Mouse (Mus musculus) hindbrain, embryonic 16.5 days (tissue): ENCODE measurements at regions not wholly inside any gene's neighbourhood (a gene's known extent, or its start where the extent isn't known, plus 50 kb on each side); places are given as distances from the start of the nearest gene placed in this dataset.

Experiments used
- ATAC-seq: fragments of 200-750 bp; cut with Nextera tagmentation; 2 replicates; pipeline ENCODE4 v1.8.0; 2017; ENCODE audit warnings: moderate TSS enrichment, moderate library complexity
- H3K27ac ChIP-seq: fragments of 300-500 bp; sonication (generic); 2 replicates; pipeline ENCODE4 v1.5.1; 2014; ENCODE audit warnings: low read depth, mild to moderate bottlenecking, control low read depth, low read length, moderate library complexity
- H3K27me3 ChIP-seq: fragments of 300-500 bp; sonication (generic); replicated peaks from 2 replicates; pipeline ENCODE4 v1.6.1; 2014; ENCODE audit warnings: low read length; ENCODE audit not compliant: control insufficient read depth, insufficient read depth
- H3K36me3 ChIP-seq: fragments of 300-500 bp; sonication (generic); 2 replicates; pipeline ENCODE4 v1.6.1; 2014; ENCODE audit warnings: mild to moderate bottlenecking, low read length, moderate library complexity, mixed read lengths; ENCODE audit not compliant: control insufficient read depth, insufficient read depth
- H3K4me1 ChIP-seq: fragments of 300-500 bp; sonication (generic); 2 replicates; pipeline ENCODE4 v1.6.1; 2014; ENCODE audit warnings: low read depth, low read length; ENCODE audit not compliant: control insufficient read depth, insufficient read depth
- H3K4me2 ChIP-seq: fragments of 300-500 bp; sonication (generic); 2 replicates; pipeline ENCODE4 v1.6.1; 2014; ENCODE audit warnings: mild to moderate bottlenecking, low read length, control low read depth, moderate library complexity
- H3K4me3 ChIP-seq: fragments of 300-500 bp; sonication (generic); 2 replicates; pipeline ENCODE4 v1.5.1; 2014; ENCODE audit warnings: mild to moderate bottlenecking, low read length, control low read depth, moderate library complexity
- H3K9ac ChIP-seq: fragments of 300-500 bp; sonication (generic); 2 replicates; pipeline ENCODE4 v1.6.1; 2014; ENCODE audit warnings: low read depth, mild to moderate bottlenecking, control low read depth, low read length, moderate library complexity
- H3K9me3 ChIP-seq: fragments of 300-500 bp; sonication (generic); 2 replicates; pipeline ENCODE4 v1.6.1; 2014; ENCODE audit warnings: mild to moderate bottlenecking, low read length, moderate library complexity; ENCODE audit not compliant: control insufficient read depth
- WGBS: fragments of 180-500 bp; shearing (Covaris S2); extraction: QIAGEN DNeasy Blood & Tissue Kit; methylation state at CpG from one replicate; pipeline ENCODE4 v1.1.7; 2014; 5-methylcytosine and 5-hydroxymethylcytosine counted together

DNA sequence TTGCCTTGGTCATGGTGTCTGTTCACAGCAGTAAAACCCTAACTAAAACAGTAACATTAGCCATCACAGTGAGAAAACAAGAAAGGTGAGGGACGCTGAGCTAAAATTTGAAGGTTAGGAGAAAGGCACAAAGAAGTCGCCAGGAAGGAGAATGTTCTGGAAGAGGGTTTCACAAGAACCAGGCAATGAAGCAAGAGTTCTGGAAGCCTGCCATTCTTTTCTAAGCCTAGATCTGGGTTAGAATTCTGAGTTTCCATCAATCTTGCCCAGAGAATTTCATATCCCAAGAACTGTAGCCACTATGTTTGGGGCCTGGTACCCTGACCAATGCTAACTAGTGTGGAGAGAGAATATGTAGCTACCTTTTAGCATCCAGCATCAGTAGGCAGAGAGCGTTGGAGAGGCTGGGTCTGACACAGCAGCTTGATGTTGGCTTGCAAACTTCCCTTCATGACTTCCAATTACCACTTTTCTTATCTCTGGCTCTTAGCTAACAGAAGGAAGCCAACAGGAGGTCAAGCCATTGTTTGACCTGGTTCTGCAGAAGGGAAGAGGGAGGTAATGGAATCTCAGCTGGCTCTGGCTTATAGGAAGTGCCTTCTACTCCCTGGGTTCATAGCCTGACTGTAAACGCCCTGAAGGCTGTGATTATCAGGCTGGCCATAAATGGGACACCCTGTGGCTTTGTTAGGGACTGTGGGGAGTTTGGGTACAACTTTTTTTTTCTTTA is 79.3 kb upstream of the Lifr start:
- Histone ChIP-seq H3K9ac (no peak overlapping the region), H3K4me1 (no peaks in the 10 kb centered on the region), H3K9me3 (no peaks in the 10 kb centered on the region), H3K27ac (no peak overlapping the region), H3K4me3 (no peak overlapping the region), H3K27me3 (no peaks in the 10 kb centered on the region), H3K4me2 (no peak overlapping the region), H3K36me3 (no peaks in the 10 kb centered on the region)
- WGBS = 90% methylated on average over 4 of the region's 4 CpGs
- ATAC-seq = no peak

- no peak overlapping the region for H3K9ac ChIP-seq
- H3K27me3 ChIP-seq = no peaks in the 10 kb centered on the region
- no peak overlapping the region for H3K4me2 ChIP-seq
- H3K27ac ChIP-seq = no peak overlapping the region
- no peak for ATAC-seq
- 80% methylated on average over 2 of the region's 2 CpGs for WGBS
- no peaks in the 10 kb centered on the region for H3K9me3 ChIP-seq
- no peaks in the 10 kb centered on the region for H3K4me1 ChIP-seq
- no peak overlapping the region for H3K4me3 ChIP-seq
- no peaks in the 10 kb centered on the region for H3K36me3 ChIP-seq
Measured at GRCm38 (mm10) chr15:7011696-7012070, 78.7 kb upstream of the Lifr start.

DNA sequence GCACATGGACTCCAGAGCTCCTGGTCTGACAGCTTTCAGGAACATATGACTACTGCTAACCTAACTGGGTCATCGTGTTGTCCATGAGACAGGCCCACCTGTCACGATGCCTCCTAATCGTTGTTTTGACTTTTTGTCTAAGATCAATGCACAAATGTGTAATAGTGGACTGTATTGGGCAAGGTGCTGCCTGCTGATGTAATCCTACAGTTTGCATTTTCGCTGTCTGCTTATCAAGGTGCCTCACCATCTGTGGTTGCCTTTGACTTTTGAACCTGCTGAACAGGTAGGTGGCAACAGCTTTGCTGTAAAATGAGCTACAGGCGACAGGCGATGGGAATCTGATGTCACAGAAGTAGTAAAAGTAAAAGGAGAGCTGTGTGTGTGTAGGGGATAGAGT is 78.0 kb upstream of the Lifr start:
- Histone ChIP-seq H3K9ac (no peak overlapping the region), H3K4me2 (no peak overlapping the region), H3K36me3 (no peaks in the 10 kb centered on the region), H3K4me3 (no peak overlapping the region), H3K27ac (no peak overlapping the region), H3K27me3 (no peaks in the 10 kb centered on the region), H3K9me3 (no peaks in the 10 kb centered on the region), H3K4me1 (no peaks in the 10 kb centered on the region)
- 94% methylated on average over 6 of the region's 6 CpGs for WGBS
- ATAC-seq = no peak

DNA sequence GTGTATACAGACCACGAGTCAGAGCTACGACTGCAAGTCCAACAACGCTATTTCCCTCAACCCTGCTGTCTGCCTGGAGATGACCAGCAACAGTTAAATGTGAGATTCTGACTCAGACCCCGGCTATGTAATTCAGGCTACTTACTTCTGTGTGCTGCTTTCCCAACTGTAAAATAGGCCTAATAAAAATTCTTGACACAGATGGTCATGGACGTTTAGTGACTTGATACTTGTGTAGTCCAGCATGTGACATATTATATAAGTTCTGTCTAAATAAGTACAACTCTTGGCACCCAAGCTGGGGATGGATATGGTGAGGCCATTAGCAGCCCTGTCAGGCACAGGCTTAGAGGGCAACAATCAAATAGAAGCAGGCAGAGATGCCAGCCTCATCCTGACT is 77.4 kb upstream of the Lifr start:
- Histone ChIP-seq H3K27ac (no peak overlapping the region), H3K9ac (no peak overlapping the region), H3K4me1 (no peaks in the 10 kb centered on the region), H3K36me3 (no peaks in the 10 kb centered on the region), H3K9me3 (no peaks in the 10 kb centered on the region), H3K4me2 (no peak overlapping the region), H3K4me3 (no peak overlapping the region), H3K27me3 (no peaks in the 10 kb centered on the region)
- 72% methylated on average over 5 of the region's 5 CpGs for WGBS
- no peak for ATAC-seq

- no peak overlapping the region for H3K9ac ChIP-seq
- H3K9me3 ChIP-seq = no peaks in the 10 kb centered on the region
- no peak overlapping the region for H3K4me3 ChIP-seq
- 70% methylated on average over 2 of the region's 2 CpGs for WGBS
- H3K27me3 ChIP-seq = no peaks in the 10 kb centered on the region
- no peak overlapping the region for H3K27ac ChIP-seq
- no peaks in the 10 kb centered on the region for H3K36me3 ChIP-seq
- H3K4me2 ChIP-seq = no peak overlapping the region
- H3K4me1 ChIP-seq = no peaks in the 10 kb centered on the region
- no peak for ATAC-seq
Measured at GRCm38 (mm10) chr15:7014984-7015383, 75.4 kb upstream of the Lifr start.

DNA sequence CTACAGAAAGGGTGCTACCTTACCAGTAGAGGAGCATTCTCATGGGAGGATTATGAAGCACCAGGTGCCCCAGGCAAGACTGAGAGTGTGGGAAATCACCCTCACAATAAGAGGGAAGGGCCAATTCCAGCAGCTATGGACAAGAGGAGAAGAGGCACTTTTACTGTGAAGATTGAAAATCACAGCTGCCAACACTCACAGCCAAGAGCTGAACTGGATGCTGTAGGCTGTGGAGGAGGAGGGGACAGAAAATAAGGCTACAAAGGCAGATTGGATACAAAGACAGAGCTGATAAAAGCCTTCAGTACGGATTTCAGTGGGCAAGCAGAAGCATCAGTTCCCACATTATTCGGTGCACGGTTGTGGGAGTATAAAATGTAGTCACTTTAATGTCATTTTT is 74.4 kb upstream of the Lifr start:
- H3K27ac ChIP-seq = no peak overlapping the region
- no peak overlapping the region for H3K4me3 ChIP-seq
- no peaks in the 10 kb centered on the region for H3K27me3 ChIP-seq
- 74% methylated on average over 3 of the region's 3 CpGs for WGBS
- ATAC-seq = no peak
- no peaks in the 10 kb centered on the region for H3K9me3 ChIP-seq
- no peaks in the 10 kb centered on the region for H3K36me3 ChIP-seq
- no peak overlapping the region for H3K9ac ChIP-seq
- H3K4me1 ChIP-seq = no peaks in the 10 kb centered on the region
- H3K4me2 ChIP-seq = no peak overlapping the region

DNA sequence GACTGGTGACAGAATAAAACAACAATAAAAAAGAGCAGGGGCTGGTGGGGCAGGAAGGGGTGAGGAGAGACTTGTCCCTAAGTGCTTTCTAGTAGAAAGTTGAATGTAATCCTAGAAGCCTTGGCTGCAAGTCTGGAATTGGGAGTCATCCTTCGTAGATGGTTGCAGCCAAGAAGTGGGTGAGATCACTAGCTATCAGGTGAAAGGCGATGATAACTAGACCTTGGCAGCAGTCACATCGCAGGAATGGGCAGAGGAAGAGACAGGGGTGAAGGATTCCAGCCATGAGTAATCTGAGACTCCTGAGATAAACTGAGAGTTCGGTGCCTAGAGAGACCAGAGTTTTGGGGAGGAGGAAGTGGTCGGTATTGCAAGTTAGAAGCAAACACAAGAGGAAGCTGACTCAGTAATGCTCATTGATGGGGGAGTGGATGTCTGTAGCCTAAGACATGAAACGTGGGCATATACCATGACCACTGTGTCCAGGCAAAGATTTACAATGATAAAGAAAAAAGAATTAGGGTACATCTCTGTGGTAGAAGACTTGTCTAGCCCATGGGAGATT is 73.1 kb upstream of the Lifr start:
- WGBS = 85% methylated on average over 6 of the region's 6 CpGs
- no peak overlapping the region for H3K4me2 ChIP-seq
- no peaks in the 10 kb centered on the region for H3K9me3 ChIP-seq
- no peaks in the 10 kb centered on the region for H3K27me3 ChIP-seq
- H3K27ac ChIP-seq = no peak overlapping the region
- no peak overlapping the region for H3K4me3 ChIP-seq
- H3K4me1 ChIP-seq = no peaks in the 10 kb centered on the region
- no peak for ATAC-seq
- no peak overlapping the region for H3K9ac ChIP-seq
- H3K36me3 ChIP-seq = no peaks in the 10 kb centered on the region

DNA sequence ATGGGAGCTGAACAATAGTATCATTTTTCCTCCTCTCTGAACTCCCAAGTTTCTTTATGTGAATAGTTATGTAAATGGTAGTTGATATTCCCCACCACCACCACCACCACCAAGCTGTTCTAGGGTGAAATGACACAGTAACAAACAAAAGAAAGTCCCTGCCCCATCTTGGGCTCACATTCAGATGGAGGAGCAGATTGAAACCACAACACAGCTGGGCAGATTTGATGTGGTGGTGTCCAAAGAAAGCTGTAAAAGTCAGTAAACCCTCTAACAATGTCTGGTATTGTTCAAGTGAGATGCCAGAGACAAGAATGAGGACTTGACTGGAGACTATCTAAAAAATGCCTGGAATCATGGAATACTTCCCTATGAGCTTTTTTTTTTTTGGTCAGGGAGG is 67.8 kb upstream of the Lifr start:
- no peak for ATAC-seq
- no peak overlapping the region for H3K27ac ChIP-seq
- H3K4me1 ChIP-seq = no peaks in the 10 kb centered on the region
- H3K36me3 ChIP-seq = no peaks in the 10 kb centered on the region
- no peaks in the 10 kb centered on the region for H3K9me3 ChIP-seq
- H3K9ac ChIP-seq = no peak overlapping the region
- no peak overlapping the region for H3K4me3 ChIP-seq
- H3K27me3 ChIP-seq = no peaks in the 10 kb centered on the region
- no peak overlapping the region for H3K4me2 ChIP-seq

DNA sequence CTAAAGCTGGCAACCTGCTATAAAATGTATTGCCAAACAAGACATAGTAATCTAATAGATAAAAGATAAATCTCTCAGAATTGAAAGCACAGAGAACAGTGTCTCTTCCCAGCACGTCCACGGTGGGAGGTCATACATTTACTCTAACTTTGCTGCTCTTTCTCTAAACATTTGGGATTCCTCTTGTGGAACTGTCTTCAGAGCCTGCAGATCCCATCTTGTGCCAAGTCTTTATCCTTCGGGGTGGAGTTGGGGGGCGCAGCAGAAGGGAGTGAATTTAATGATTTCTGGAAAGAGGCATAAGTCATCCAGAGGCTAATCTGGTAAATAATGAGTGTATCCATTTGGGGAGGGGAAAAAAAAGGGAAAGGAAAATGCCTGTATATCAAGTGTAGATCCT is 65.2 kb upstream of the Lifr start:
- Histone ChIP-seq H3K27ac (no peak overlapping the region), H3K36me3 (no peaks in the 10 kb centered on the region), H3K4me3 (no peak overlapping the region), H3K4me2 (no peak overlapping the region), H3K9me3 (no peaks in the 10 kb centered on the region), H3K27me3 (no peaks in the 10 kb centered on the region), H3K9ac (no peak overlapping the region), H3K4me1 (no peaks in the 10 kb centered on the region)
- WGBS = 83% methylated on average over 4 of the region's 4 CpGs
- no peak for ATAC-seq
